Mouse (Mus musculus) brain, embryonic 14.5 days (tissue): ENCODE measurements at regions not wholly inside any gene's neighbourhood (a gene's known extent, or its start where the extent isn't known, plus 50 kb on each side); places are given as distances from the start of the nearest gene placed in this dataset.
A peak's percentile ranks its signal among the peaks of the same experiment; 100 is the strongest.

Experiments used
- CTCF ChIP-seq: fragments of 200-500 bp; IDR thresholded peaks from 2 replicates; pipeline ENCODE4 v1.5.1; 2012; ENCODE audit warnings: inconsistent platforms, mild to moderate bottlenecking, moderate library complexity, borderline replicate concordance; ENCODE audit not compliant: insufficient read depth, insufficient read length; ENCODE audit errors: extremely low read depth
- POLR2A ChIP-seq: fragments of 200-500 bp; IDR thresholded peaks from 2 replicates; pipeline ENCODE4 v1.6.1; 2012; ENCODE audit warnings: mild to moderate bottlenecking, inconsistent platforms, borderline replicate concordance; ENCODE audit not compliant: poor library complexity, insufficient read depth, insufficient read length, severe bottlenecking; ENCODE audit errors: extremely low read depth

DNA sequence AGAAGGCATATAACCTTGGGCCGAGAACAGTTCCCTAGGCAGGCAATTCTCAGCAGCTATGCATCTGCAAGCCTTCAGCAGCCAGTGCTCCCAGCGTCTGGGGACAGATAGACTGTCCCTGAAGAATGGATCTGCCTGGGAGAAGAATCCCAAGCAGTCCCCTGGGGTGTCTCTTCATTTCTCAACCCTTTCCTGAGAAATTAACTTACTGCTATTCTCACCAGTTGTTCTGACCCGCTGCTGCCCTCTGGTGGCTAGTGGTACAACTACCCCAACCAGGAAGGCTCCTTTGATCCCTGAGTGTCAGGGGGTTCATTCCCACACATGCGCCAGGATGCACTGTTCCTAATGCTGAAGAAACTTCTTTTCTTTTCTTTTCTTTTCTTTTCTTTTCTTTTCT is 323.7 kb downstream of the Gm45692 start:
- TF ChIP-seq POLR2A (no peak), CTCF (peak; percentile 72; the same call in 1 of the 2 replicates)
